Mouse (Mus musculus) bone marrow, adult 2 months (tissue): ENCODE data around the gene Dnase1l3. TPM values are rescaled to one million over a fixed set of nuclear protein-coding genes. Genes with fewer than 3 reads are reported as not detected.
A peak's percentile ranks its signal among the peaks of the same experiment; 100 is the strongest.

Source experiments
- H3K27ac ChIP-seq: fragments of 200-500 bp; 2 replicates; pipeline ENCODE4 v1.5.1; 2012; ENCODE audit warnings: low read depth, mild to moderate bottlenecking, control low read depth, inconsistent platforms, low read length; ENCODE audit not compliant: control insufficient read depth, poor library complexity, insufficient read depth
- H3K4me1 ChIP-seq: fragments of 200-500 bp; 2 replicates; pipeline ENCODE4 v1.6.1; 2011; ENCODE audit warnings: low read length; ENCODE audit not compliant: control insufficient read depth, insufficient read depth
- H3K4me3 ChIP-seq: fragments of 200-500 bp; replicated peaks from 2 replicates; pipeline ENCODE3; 2011; ENCODE audit warnings: mild to moderate bottlenecking, low read depth, low read length, control low read depth; ENCODE audit not compliant: control insufficient read depth
- CTCF ChIP-seq: fragments of 200-500 bp; IDR thresholded peaks from 2 replicates; pipeline ENCODE4 v1.5.1; 2011; ENCODE audit warnings: low read length, control low read depth; ENCODE audit not compliant: control insufficient read depth, insufficient read depth
- POLR2A ChIP-seq: fragments of 200-500 bp; IDR thresholded peaks from 2 replicates; pipeline ENCODE4 v1.6.1; 2011; ENCODE audit warnings: low read depth, mild to moderate bottlenecking, control low read depth, low read length, borderline replicate concordance; ENCODE audit not compliant: control insufficient read depth
- WGBS: fragments of 180-500 bp; shearing (Covaris S2); methylation state at CpG from one replicate; pipeline ENCODE4 v1.1.7; 2018; 5-methylcytosine and 5-hydroxymethylcytosine counted together
- polyA plus RNA-seq: library from polyadenylated mRNA; stranded (reverse); fragments of >200 nt; gene quantifications from 2 replicates; pipeline ENCODE4 v1.2.4, GENCODE M21; 2011; ENCODE audit warnings: low replicate concordance; ENCODE audit not compliant: missing spikeins, insufficient read depth, insufficient read length

Gene Dnase1l3
- 0.88 and 1.6 TPM in 2 replicates for polyA plus RNA-seq

GRCm38 (mm10) chr14:7994271-7994767 lies at the start of gene Dnase1l3:
Dnase1l3 (minus strand) TSS chr14:7994573.
- 38% methylated on average over 8 of the region's 8 CpGs for WGBS
- peaks cover 7% of the 10 kb centered on the region; the same call in 1 of the 2 replicates for H3K4me1 ChIP-seq
- no peak within 1 kb of the TSS for H3K27ac ChIP-seq
- no peak within 1 kb of the TSS for H3K4me3 ChIP-seq
- TF ChIP-seq CTCF = peak; percentile 69
- TF ChIP-seq POLR2A = no peak

DNA sequence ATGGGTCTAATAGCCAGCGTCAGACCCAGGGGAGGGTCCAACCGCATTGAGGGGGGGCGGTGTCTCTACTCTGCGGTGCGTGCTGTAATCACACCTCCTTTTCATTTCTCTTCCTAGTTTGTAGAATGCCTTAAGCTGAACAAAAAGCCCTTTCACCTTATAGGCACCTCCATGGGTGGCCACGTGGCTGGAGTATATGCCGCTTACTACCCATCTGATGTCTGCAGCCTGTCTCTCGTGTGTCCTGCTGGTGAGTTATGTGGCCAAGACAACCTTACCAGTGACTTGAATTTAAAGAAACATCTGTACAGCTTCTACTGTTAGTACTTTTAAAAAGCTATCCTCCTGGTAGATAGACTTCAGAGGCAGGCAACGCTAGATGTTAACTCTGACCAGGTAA lies 48.2 kb upstream of the Dnase1l3 start:
- Histone ChIP-seq H3K4me3 (no peak overlapping the region), H3K4me1 (no peaks in the 10 kb centered on the region), H3K27ac (no peak overlapping the region)
- TF ChIP-seq POLR2A (no peak), CTCF (no peak)
- 91% methylated on average over 9 of the region's 9 CpGs for WGBS

- Histone ChIP-seq H3K27ac (no peak overlapping the region), H3K4me1 (no peaks in the 10 kb centered on the region), H3K4me3 (no peak overlapping the region)
- TF ChIP-seq CTCF (no peak), POLR2A (no peak)
- 80% methylated on average over 2 of the region's 2 CpGs for WGBS
Observed at GRCm38 (mm10) chr14:8042120-8042519, 47.7 kb upstream of the Dnase1l3 start.

- Histone ChIP-seq H3K27ac (no peak overlapping the region), H3K4me1 (no peaks in the 10 kb centered on the region), H3K4me3 (no peak overlapping the region)
- TF ChIP-seq POLR2A (no peak), CTCF (no peak)
- 80% methylated on average over 12 of the region's 12 CpGs for WGBS
Observed at GRCm38 (mm10) chr14:8040911-8041678, 46.7 kb upstream of the Dnase1l3 start.

DNA sequence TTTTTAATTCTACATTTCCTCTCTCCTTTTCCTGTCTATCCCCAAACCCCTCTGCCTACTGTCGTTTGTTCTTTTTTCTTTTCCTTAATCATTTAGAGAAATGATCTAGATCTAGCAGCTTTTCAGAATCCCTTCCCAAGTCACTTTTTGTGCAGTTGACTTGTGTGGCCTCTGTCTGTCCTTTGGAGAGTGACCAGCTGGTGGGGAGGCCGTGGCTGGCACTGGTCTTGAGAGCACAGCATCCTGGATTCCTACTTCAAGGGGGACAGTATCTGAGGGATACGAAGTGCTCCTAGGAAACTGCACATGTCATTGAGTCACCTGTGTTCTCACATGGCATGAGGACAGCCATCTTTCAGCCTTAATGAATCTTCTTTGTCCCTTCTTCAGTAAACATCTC lies 45.8 kb upstream of the Dnase1l3 start:
- no peaks in the 10 kb centered on the region for H3K4me1 ChIP-seq
- H3K27ac ChIP-seq = no peak overlapping the region
- TF ChIP-seq CTCF (no peak), POLR2A (no peak)
- no peak overlapping the region for H3K4me3 ChIP-seq
- WGBS = 58% methylated on average over 3 of the region's 3 CpGs

DNA sequence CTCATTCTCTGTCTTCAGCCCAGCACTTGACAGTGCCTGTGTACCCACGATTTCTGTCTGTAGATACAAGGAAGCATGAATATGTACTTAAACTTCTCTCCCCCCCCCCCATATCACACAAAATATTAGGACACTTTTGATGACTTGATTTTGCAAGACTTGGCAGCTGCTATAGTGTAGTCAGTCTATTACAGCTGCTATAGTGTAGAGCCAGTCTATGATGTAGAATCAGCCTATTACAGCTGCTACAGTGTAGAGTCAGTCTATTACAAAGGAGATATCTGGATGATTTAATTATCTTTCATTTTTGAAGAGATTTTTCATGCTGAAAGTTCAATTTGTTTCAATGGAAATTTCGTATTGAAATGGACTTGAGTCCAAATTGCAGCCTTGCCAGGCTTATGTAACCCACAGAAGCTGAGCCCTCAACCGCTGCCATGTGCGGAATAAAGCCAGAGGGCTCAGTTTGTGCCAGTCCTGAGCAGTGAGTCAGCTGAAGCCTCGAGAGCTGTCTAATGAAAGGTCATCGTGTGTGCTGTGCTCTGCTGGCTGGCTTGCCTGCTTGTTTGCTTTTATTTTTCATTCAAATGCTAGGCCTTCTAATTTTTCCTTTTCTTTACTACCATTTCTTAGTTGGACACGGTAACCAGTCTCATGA lies 44.5 kb upstream of the Dnase1l3 start:
- no peak overlapping the region for H3K27ac ChIP-seq
- H3K4me3 ChIP-seq = no peak overlapping the region
- WGBS = 49% methylated on average over 7 of the region's 7 CpGs
- no peaks in the 10 kb centered on the region for H3K4me1 ChIP-seq
- TF ChIP-seq POLR2A = no peak
- TF ChIP-seq CTCF = no peak

GRCm38 (mm10) chr14:8038150-8038549 lies 43.8 kb upstream of the Dnase1l3 start:
- Histone ChIP-seq H3K27ac (no peak overlapping the region), H3K4me1 (no peaks in the 10 kb centered on the region), H3K4me3 (no peak overlapping the region)
- WGBS = 8% methylated on average over 5 of the region's 5 CpGs
- TF ChIP-seq CTCF = no peak

DNA sequence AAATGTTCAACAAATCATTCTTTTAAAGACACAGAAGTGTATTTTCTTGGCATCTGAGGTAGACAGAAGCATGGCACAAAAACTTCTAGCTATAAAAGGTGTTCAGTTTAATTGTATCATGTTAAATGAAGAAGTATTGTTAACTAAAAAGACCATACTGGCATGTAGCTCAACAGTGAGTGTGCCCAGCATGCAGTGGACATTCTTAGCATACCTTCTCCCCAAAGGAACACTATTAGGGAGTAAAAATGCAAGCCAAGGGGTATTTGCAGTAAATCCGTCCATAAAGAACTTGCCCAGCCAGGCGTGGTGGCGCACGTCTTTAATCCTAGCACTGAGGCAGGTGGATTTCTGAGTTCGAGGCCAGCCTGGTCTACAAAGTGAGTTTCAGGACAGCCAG lies 42.0 kb upstream of the Dnase1l3 start:
- WGBS = 79% methylated on average over 5 of the region's 5 CpGs
- no peaks in the 10 kb centered on the region for H3K4me1 ChIP-seq
- H3K4me3 ChIP-seq = no peak overlapping the region
- no peak overlapping the region for H3K27ac ChIP-seq
- TF ChIP-seq POLR2A = no peak
- no peak for TF ChIP-seq CTCF
